Mouse (Mus musculus): ENCODE data around the gene Tie1. TPM values are rescaled to one million over a fixed set of nuclear protein-coding genes. Genes with fewer than 3 reads are reported as not detected.
"Not testable (repeated sequence)": the region's sequence is repeated elsewhere in the genome, so short reads cannot be mapped to it uniquely, and the experiment has no call there.

Gene Tie1
- total RNA-seq (2021) = 10 to 100 TPM; 13.6 to 13.7 TPM

DNA sequence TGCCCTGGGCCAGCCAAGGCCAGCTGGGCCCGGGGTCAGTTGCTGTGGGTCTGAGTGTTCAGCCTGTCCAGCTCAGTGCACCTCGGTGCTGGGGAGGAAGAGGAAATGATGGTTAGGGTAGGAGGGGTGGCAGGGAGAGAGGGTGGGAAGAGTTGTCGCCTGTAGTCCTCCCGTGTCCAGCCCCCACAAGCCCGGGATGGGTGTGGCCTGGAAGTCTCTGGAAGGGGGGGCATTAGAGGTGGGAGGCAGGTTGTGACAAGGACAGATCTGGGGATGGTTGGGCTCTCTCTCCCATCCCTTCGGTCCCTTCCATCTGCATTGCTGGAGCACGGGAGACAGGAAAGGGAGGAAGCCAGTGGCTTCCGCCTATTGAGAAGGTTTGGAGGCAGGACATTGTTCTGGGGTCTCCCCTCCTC, at the start of gene Tie1:
Tie1 (minus strand) TSS at position 345 of the 416 bp plus-strand sequence.
- DNase-seq (ENCODE audit: extremely low spot score in 1 of 2, low spot score in 2 of 2) = peak in 1 of 2 experiments; percentile 82
- intact Hi-C loops (cut with DNase I) = no loop called here

- intact Hi-C loops (cut with DNase I) = no loop called here
- DNase-seq (ENCODE audit: extremely low spot score in 1 of 2, low spot score in 2 of 2) = no peak
Observed at GRCm38 (mm10) chr4:118537801-118538200, 47.9 kb upstream of the Tie1 start.

- intact Hi-C loops (cut with DNase I) = no loop called here
- DNase-seq (ENCODE audit: extremely low spot score in 1 of 2, low spot score in 2 of 2) = no peak
Observed at GRCm38 (mm10) chr4:118535610-118536009, 45.7 kb upstream of the Tie1 start.

DNA sequence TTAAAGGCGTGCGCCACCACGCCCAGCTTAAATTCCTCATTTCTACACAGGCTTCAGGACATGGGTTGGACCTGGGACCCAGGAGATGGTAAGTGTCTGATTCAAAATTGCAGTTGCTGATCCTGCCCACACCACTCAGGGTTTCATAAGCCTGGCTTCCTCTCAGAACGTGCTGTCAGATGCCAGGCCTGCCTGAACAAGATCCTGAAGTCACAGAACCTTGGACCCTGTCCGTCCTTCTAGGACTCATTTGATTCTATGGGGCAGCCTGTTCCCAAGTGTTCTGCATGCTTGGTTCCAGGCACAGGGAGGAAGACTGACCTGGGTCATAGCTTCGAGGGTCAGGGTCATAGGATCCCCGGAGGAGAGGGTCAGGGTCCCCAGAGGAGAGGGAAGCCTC, 43.7 kb upstream of the Tie1 start:
- intact Hi-C loops (cut with DNase I) = no loop called here

DNA sequence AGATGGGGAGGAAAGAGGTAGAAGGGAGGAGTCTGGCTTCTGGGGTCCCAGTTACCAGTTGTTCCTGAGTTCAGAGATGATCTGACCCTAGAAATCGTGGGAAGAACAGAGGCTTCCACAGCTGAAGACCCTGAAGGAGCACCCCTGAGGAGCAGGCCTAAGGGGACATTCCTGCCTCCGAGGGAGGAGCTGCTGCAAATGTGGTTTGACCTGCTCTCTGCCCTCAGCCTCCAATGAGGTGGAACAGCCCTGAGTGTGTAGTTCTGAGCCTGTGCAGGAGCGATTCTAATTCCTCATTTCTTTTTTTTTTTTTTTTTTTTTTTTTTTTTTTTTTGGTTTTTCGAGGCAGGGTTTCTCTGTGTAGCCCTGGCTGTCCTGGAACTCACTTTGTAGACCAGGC, 43.3 kb upstream of the Tie1 start:
- intact Hi-C loops (cut with DNase I) = no loop called here

More for the DNA sequence above, 43.7 kb upstream of the Tie1 start:
- no peak for DNase-seq (ENCODE audit: extremely low spot score in 1 of 2, low spot score in 2 of 2)

DNA sequence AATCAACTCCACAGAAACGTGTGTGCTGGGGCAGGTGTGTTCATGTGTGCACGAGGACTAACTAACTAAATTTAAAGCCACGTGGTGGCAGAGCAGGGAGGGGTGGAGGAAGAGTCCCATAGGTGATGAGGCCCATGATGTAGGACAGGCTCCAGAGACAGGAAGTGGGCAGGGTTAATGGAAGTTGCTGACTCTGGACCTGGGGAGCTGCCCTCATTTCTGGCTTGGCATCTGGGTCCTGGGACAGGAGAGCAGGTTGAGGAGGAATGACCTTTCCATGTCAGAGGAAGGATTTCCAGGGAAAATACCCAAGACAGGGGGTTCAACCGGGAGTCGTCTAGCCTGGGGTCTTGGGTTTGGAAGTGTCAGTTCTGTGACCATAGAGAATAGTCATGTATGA, 42.8 kb upstream of the Tie1 start:
- DNase-seq (ENCODE audit: extremely low spot score in 1 of 2, low spot score in 2 of 2) = no peak
- intact Hi-C loops (cut with DNase I) = no loop called here

More for the DNA sequence above, 43.3 kb upstream of the Tie1 start:
- DNase-seq (ENCODE audit: extremely low spot score in 1 of 2, low spot score in 2 of 2) = no peak

- intact Hi-C loops (cut with DNase I) = no loop called here
- DNase-seq (ENCODE audit: extremely low spot score in 1 of 2, low spot score in 2 of 2) = no peak
Observed at GRCm38 (mm10) chr4:118527720-118528119, 37.9 kb upstream of the Tie1 start.

DNA sequence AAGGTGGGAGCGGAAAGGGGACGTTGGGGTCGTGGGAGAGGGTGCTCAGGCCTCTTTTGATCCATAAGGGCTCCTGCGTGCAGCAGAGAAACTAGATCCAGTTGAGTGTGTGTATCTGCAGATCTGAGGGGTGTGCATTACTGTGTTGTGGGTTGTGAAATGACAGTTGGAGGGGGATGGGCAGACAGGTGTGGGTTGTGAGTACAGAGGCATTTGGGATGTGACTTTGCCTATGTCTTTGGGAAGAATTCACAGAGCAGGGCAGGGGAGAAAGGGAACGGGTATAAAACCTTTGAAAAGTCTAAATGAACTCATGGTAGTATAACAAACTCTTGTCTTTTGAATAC, 37.4 kb upstream of the Tie1 start:
- no peak for DNase-seq (ENCODE audit: extremely low spot score in 1 of 2, low spot score in 2 of 2)
- intact Hi-C loops (cut with DNase I) = no loop called here

DNA sequence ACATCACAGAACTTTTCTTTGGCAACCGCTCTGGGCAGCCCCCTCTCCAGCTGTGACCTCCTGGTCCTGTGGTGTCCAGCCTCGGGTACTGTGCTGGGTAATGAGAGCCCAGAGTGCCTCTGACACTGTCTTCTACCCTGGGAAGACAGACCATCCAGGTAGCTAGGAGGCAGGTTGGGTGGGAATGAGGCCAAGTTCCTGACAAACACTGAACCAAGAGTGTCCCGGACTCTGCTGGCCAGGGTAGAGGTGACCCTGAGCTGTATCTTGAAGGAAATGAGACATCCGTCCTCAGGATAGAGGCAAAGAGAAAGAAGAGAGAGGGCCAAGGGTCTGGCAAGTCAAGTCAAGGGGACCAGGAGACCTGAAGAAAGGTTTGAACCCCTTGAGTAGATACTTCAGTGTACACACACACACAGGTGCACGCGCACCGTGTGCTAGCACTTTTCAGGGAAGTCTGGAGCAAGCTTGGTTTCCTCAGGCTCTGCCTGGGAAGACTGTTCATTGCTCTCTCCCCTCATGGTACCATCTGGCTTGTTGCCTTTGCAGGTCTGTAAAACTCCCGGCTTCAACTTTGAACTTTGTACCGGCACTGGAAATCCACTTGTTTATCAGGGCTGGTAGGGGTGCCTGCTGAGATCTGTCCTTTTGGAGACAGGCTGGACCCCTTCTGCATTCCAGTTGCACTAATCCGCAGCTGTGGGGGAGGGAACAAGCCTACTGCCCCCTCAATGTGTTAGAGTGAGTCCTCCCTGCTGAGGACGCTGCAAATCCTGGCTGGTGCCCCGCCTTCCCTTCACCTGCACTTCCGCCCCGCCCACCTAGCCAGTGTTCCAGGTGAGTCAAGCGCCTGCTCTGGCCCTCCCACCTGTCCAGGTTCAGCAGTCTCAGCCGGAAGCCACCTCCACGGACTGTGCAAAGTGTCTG, 36.8 kb upstream of the Tie1 start, which contains the start of gene 2610528J11Rik:
2610528J11Rik (plus strand) TSS at position 592 of the 927 bp plus-strand sequence.
- no peak for DNase-seq (ENCODE audit: extremely low spot score in 1 of 2, low spot score in 2 of 2)
- intact Hi-C loops (cut with DNase I) = no loop called here

GRCm38 (mm10) chr4:118525779-118526178, 35.9 kb upstream of the Tie1 start:
- intact Hi-C loops (cut with DNase I) = no loop called here
- DNase-seq (ENCODE audit: extremely low spot score in 1 of 2, low spot score in 2 of 2) = no peak

DNA sequence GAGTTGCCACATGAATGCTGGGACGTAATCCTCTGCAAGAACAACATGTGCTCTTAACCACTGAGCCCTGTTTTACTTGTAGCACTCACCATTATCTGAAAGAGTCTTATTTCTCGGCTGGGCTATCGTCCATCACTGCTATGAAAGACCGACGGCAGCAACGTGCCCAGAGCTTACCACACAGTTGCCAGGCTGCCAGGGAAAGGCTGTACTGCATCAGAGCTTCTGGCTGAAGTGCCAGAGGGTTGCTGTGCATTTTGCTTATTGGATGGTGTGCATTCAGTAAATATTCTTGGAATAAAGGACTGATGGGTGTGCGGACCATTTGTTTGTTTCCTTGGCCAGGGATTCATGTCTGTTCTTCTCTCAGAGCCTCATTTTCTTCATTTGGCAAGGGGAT, 34.1 kb upstream of the Tie1 start:
- intact Hi-C loops (cut with DNase I) = no loop called here
- DNase-seq (ENCODE audit: extremely low spot score in 1 of 2, low spot score in 2 of 2) = peak in 1 of 2 experiments; percentile 10

DNA sequence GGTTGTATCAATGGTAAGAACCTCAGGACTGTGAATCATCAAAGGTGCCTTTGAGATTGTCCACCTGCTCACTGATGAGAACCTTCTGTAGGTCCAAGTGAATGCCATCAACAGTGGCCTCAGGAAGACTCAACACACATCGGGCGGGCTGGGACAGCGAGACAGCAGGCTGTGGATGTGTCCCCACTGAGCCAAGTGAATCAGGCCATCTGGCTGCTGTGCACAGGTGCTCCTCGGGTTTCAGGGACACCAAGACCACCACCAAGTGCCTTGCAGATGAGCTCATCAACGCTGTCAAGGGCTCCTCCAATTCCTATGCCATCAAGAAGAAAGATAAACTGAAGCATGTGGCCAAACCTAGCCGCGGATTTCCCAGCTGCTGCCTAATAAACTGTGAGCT, 32.4 kb upstream of the Tie1 start:
- intact Hi-C loops (cut with DNase I) = no loop called here

GRCm38 (mm10) chr4:118518208-118518607, 28.3 kb upstream of the Tie1 start:
- intact Hi-C loops (cut with DNase I) = no loop called here
- DNase-seq (ENCODE audit: extremely low spot score in 1 of 2, low spot score in 2 of 2) = no peak

More for the DNA sequence above, 32.4 kb upstream of the Tie1 start:
- DNase-seq (ENCODE audit: extremely low spot score in 1 of 2, low spot score in 2 of 2) = no peak

GRCm38 (mm10) chr4:118517497-118518146, 27.8 kb upstream of the Tie1 start:
- DNase-seq (ENCODE audit: extremely low spot score in 1 of 2, low spot score in 2 of 2) = no peak
- intact Hi-C loops (cut with DNase I) = no loop called here

- intact Hi-C loops (cut with DNase I) = no loop called here
- peak in 1 of 2 experiments; percentile 47 for DNase-seq (ENCODE audit: extremely low spot score in 1 of 2, low spot score in 2 of 2)
Observed at GRCm38 (mm10) chr4:118516699-118517496, 27.0 kb upstream of the Tie1 start.

DNA sequence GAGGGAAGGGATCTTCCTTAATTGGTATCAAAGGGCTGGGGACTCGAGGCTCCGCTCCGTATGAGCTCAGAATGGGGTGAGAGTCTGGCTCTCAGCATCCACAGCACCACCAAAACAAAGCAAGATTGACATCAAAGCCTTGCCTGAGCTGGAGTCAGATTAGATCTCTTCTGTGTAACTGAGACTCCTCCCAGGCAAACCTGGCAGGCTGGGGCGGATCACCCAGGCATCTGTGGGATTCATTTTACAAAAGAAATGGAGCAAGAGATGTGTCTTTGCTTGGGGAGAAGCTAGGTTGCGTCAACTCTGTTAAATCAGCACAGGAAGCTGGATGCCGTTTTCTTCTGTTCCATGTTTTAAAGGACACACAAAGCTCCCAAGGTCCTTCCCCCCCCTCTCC, 19.2 kb upstream of the Tie1 start:
- intact Hi-C loops (cut with DNase I) = no loop called here
- DNase-seq (ENCODE audit: extremely low spot score in 1 of 2, low spot score in 2 of 2) = peak in 1 of 2 experiments; percentile 50

GRCm38 (mm10) chr4:118507171-118507570, 17.3 kb upstream of the Tie1 start:
- DNase-seq (ENCODE audit: extremely low spot score in 1 of 2, low spot score in 2 of 2); intact Hi-C loops (cut with DNase I): not testable (repeated sequence)

GRCm38 (mm10) chr4:118505551-118505950, 15.7 kb upstream of the Tie1 start:
- peak in 1 of 2 experiments; percentile 57 for DNase-seq (ENCODE audit: extremely low spot score in 1 of 2, low spot score in 2 of 2)
- intact Hi-C loops (cut with DNase I) = no loop called here

DNA sequence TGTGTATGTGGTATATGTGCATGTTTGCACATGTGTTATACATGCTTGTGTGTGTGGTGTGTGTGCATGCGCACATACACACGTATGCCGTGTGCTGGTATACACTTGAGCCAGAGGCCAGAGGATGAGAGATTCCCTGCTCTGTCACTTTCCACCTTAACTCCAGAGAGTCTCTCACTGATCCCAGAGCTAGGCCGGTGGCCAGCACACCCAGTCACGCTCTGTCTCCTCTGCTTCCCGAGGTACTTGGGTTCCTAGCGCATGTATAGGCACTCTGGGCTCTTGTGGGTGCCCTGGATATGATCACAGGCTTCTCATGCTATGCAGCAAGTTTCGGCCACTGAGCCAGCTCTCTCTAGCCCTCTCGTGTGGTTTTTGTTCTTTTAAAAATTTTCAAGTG, 10.9 kb upstream of the Tie1 start:
- intact Hi-C loops (cut with DNase I) = no loop called here
- DNase-seq (ENCODE audit: extremely low spot score in 1 of 2, low spot score in 2 of 2) = no peak
